Mouse (Mus musculus): ENCODE measurements around the gene Rabggta.

Gene Rabggta

DNA sequence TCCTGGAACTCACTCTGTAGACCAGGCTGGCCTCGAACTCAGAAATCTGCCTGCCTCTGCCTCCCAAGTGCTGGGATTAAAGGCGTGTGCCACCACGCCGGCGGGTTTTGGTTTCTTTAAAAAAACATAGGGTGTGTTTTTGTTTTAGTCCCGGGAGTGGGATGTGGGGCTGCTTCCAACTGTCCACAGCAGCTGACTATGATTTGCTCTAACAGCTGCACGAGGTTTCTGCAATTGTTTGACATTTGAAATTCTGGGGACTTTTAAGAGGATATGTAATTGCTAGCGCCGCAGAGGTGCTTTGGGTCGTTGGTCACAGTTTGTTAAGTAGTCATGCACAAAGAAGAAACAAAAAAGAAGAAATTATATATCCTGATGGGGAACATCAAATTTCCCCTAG, 32.6 kb downstream of the Rabggta start:
- in situ Hi-C loops (cut with MboI, MseI) = no loop called here

DNA sequence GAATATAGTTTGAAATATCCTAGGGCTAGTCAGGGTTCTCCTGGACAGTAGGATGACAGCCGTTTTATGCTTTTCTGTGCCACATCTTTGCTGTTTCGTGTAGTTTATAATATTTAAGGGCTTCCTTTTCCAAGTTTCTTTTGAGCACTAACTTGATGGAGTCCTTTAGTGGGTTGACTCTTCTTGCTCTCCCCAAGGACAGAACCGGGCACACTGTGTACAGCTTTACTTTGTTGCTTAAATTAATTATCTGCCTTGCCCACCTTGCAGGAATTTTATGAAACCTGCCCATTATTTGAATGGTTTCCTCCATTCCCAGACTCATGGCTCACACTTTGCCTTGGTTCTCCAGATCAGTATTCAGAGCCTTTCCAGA, 40.0 kb downstream of the Rabggta start:
- in situ Hi-C loops (cut with MboI, MseI) = loop anchor here (5.0 kb wide), 1 partner anchor 60 kb away; no protein-coding TSS in a partner anchor

DNA sequence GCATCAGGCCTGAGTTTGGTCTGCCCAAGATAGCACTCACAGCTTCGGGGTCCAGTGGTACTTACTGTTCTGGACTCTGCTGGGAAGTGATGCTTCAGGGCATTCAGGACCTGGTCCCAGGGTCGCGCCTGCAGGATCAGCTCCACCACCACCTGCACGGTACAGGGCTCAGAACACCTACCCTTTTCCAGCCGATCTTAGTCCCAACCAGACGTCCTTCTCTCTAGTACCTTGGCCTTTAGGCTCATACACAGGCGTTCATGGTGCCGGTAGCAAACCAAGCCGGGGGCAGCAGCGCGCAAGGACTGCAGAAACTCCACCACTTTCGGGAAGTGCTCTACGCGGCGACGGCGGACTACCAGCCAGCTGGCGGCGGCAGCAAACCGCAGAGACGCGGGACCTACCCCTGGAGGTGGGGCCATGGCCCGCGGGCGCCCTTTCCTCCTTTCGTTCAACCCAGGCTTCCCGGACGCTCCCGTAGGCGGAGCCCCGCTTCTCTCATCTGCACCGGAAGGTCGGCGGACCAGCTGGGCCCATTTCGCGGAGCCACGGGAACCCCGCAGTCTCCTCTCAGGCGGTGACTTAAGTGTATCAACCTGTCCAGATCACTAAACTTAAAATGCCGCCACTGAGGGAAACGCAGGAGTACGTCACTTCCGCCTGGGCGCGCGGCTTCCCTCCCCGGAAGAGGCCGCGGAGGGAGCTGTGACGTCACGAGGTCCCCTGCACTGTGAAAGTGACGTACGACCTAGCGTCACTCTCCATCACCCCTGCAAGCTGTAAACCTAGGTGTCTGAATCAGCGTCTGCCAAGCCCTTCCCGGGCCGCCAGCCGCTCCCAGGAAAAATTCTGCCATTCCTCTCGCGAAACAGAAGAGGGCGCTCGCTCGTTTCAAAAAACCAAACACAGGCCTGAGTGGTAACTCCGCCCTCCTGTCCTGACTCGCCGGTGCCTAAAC, 40.6 kb downstream of the Rabggta start, which contains the start of gene Tinf2:
Tinf2 (minus strand) TSS at position 661 of the 958 bp plus-strand sequence.
- in situ Hi-C loops (cut with MboI, MseI) = loop anchor here (5.0 kb wide), 1 partner anchor 61 kb away; no protein-coding TSS in a partner anchor

DNA sequence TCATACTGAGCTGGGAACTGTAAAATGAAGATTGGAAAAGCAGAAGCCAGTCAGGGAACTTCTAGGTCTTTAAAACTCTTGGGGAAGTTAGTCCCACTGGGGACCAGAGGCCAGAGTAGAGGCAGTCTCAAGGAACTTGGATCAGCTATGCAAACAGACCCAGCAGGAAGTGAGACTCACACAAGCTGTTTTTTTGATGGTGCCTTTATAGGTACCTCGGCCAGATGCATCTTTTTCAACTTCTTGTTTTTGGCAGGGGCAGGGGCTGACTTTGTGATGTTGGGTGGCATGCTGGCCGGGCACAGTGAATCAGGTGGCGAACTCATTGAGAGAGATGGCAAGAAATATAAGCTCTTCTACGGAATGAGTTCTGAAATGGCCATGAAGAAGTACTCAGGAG, 44.4 kb downstream of the Rabggta start:
- in situ Hi-C loops (cut with MboI, MseI) = no loop called here

DNA sequence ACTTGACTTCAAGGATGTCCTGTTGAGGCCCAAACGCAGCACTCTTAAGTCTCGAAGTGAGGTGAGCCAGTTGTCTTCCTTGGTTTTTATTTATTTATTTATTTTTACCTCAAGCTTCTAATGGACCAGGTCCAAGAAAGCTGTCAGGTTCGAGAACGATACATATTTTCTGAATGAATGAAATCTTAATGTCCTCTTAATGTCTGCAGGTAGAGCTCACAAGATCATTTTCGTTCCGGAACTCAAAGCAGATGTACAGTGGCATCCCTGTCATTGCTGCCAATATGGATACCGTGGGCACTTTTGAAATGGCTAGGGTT, 49.4 kb downstream of the Rabggta start:
- in situ Hi-C loops (cut with MboI, MseI) = no loop called here

DNA sequence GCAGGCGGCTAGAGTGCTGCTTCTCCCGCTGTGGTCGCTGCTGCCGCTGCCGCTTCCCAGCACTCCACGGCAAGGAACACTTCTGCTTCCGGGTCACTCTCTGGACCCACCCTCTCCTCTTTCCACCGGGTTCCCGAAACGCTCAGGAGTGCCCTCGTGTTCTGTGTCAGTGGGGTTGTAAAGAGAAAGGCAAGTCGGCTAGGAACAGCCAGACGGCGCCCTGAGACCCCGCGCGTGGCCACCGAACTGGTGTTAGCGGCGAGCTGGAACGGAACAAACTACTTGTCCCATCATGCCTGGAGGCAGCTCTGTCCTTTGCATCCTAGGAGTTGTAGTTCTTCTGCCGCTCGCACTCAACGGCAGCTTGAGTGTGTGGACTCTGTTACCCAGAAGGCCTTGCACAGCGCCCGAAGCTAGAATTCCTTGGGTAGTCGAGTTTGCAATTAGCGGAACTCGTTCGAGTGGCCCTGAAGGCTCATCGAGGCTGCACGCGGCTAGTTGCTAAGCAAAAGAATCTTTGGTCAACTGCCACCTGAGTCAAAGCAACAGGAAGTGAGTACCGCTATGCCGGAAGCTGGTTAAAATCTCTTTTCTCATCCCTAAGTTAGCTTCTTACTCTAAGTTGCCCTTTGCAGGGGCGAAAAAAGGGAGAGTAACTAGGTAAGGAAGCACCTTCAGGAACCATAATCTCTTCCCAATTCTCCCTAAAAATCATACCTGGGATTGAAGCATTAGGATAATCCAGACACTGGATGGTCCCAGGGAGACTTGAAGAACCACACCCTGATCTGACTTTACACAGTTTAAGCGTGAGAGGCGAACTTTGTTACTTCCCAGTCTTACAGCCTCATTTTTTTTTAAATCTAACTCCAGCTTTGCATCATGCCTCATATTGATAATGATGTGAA, 50.0 kb downstream of the Rabggta start, which contains the start of the genes Gmpr2 and Nedd8:
Gmpr2 (plus strand) TSS at position 109 of the 908 bp plus-strand sequence.
Nedd8 (minus strand) TSS at position 292 of the 908 bp plus-strand sequence.
- in situ Hi-C loops (cut with MboI, MseI) = no loop called here

DNA sequence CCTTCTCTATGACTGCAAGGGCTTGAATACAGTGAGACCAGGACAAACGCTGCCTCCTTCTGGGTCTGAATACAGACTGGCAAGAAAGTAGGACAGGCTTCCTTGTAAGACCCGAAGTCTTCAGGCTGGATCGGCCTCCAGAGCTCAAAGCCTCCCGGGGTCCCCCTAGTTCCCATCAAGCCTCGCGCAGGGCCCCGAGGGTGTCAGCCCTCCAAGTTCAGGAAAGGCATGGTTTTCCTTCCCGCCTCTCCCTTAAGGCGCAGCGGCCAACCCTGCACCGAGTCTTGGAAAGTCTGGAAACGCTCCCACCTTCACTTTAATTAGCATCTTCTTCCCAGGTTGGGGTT, 50.6 kb downstream of the Rabggta start:
- in situ Hi-C loops (cut with MboI, MseI) = no loop called here
